In genomic region chr7:132793467-132793866, GRCm38 (mm10) we compare ENCODE assay signal across 9 mouse cellular contexts. TPM values are rescaled to one million over a fixed set of nuclear protein-coding genes. Genes with fewer than 3 reads are reported as not detected.
DNase-seq lines count a peak whose midpoint lies in the region; ATAC-seq and TF ChIP-seq lines count a peak whose summit lies in the region.
"Had no signal": no experiment of that assay in that cellular context is flagged by ENCODE, and none has a peak within 500 bp of the region (broad histone marks: within the 10 kb centered on the region; RNA-seq: fewer than 3 reads in every experiment).

No protein-coding gene starts in this region.

- no peaks in the 10 kb centered on the region for H3K9me3 ChIP-seq in hindbrain, postnatal 0 days (ENCODE audit: low read length)
- no peaks in the 10 kb centered on the region for H3K9me3 ChIP-seq in hindbrain, embryonic 12.5 days (replicated peaks)
- no peaks in the 10 kb centered on the region for H3K9me3 ChIP-seq in lung, embryonic 16.5 days (ENCODE audit: control insufficient read depth, low read length)
- H3K9me3 ChIP-seq in midbrain, postnatal 0 days (ENCODE audit: low read length), result no peaks in the 10 kb centered on the region
- H3K9me3 ChIP-seq: limb, embryonic 13.5 days had no signal

- 58% methylated on average over 6 of the region's 6 CpGs for WGBS in hindbrain, postnatal 0 days
- WGBS in hindbrain, embryonic 12.5 days, result 73% methylated on average over 6 of the region's 6 CpGs
- WGBS in lung, embryonic 16.5 days, result 57% methylated on average over 6 of the region's 6 CpGs
- 63% methylated on average over 6 of the region's 6 CpGs for WGBS in midbrain, postnatal 0 days

- H3K9ac ChIP-seq in hindbrain, postnatal 0 days (replicated peaks; ENCODE audit: low read length), result no peak overlapping the region
- no peak overlapping the region for H3K9ac ChIP-seq in hindbrain, embryonic 12.5 days
- no peak overlapping the region for H3K9ac ChIP-seq in lung, embryonic 16.5 days (ENCODE audit: low read length)
- H3K9ac ChIP-seq in midbrain, postnatal 0 days (replicated peaks; ENCODE audit: low read length, poor library complexity, severe bottlenecking), result no peak overlapping the region
- H3K9ac ChIP-seq: limb, embryonic 13.5 days had no signal

- no peaks in the 10 kb centered on the region for H3K36me3 ChIP-seq in hindbrain, postnatal 0 days (ENCODE audit: insufficient read depth, low read length)
- no peaks in the 10 kb centered on the region for H3K36me3 ChIP-seq in hindbrain, embryonic 12.5 days
- no peaks in the 10 kb centered on the region for H3K36me3 ChIP-seq in lung, embryonic 16.5 days (ENCODE audit: control insufficient read depth, insufficient read depth, low read length)
- H3K36me3 ChIP-seq in midbrain, postnatal 0 days (ENCODE audit: insufficient read depth, low read length), result no peaks in the 10 kb centered on the region

- peak; percentile 29; the same call in 1 of the 2 replicates for ATAC-seq in hindbrain, postnatal 0 days
- no peak for ATAC-seq in hindbrain, embryonic 12.5 days (ENCODE audit: low FRiP score)
- no peak for ATAC-seq in lung, embryonic 16.5 days (ENCODE audit: low read depth)
- peak; percentile 16 for ATAC-seq in megakaryocyte progenitor cell, adult 5-6 weeks (replicated peaks; ENCODE audit: poor library complexity)
- no peak for ATAC-seq in midbrain, postnatal 0 days (ENCODE audit: low FRiP score)

- no peaks in the 10 kb centered on the region; the same call in 1 of the 2 replicates for H3K4me1 ChIP-seq in hindbrain, postnatal 0 days (ENCODE audit: insufficient read depth, low read length)
- H3K4me1 ChIP-seq in hindbrain, embryonic 12.5 days, result peaks cover 24% of the 10 kb centered on the region
- peaks cover 17% of the 10 kb centered on the region for H3K4me1 ChIP-seq in lung, embryonic 16.5 days (replicated peaks; ENCODE audit: control insufficient read depth, insufficient read depth, low read length)
- H3K4me1 ChIP-seq in midbrain, postnatal 0 days (ENCODE audit: insufficient read depth, low read length), result peaks cover 4% of the 10 kb centered on the region; the same call in 1 of the 2 replicates

- TF ChIP-seq CTCF in hindbrain, postnatal 0 days (IDR thresholded peaks at IDR 0.05; ENCODE audit: low read depth), result no peak
- TF ChIP-seq CTCF in midbrain, postnatal 0 days (IDR thresholded peaks at IDR 0.05), result no peak

- no peaks in the 10 kb centered on the region for H3K27me3 ChIP-seq in hindbrain, postnatal 0 days (ENCODE audit: insufficient read depth, low read length)
- no peaks in the 10 kb centered on the region for H3K27me3 ChIP-seq in hindbrain, embryonic 12.5 days
- H3K27me3 ChIP-seq in lung, embryonic 16.5 days (ENCODE audit: control insufficient read depth, insufficient read depth, low read depth, low read length), result no peaks in the 10 kb centered on the region
- H3K27me3 ChIP-seq in midbrain, postnatal 0 days (ENCODE audit: insufficient read depth, low read length), result no peaks in the 10 kb centered on the region
- H3K27me3 ChIP-seq: limb, embryonic 13.5 days had no signal

- H3K27ac ChIP-seq in hindbrain, postnatal 0 days, result no peak overlapping the region
- H3K27ac ChIP-seq in hindbrain, embryonic 12.5 days, result no peak overlapping the region
- H3K27ac ChIP-seq in lung, embryonic 16.5 days (ENCODE audit: low read length), result 0 out of 2 replicates have a peak overlapping the region, but pooled peaks have one; percentile 18
- no peak overlapping the region for H3K27ac ChIP-seq in midbrain, postnatal 0 days (ENCODE audit: low read depth, low read length)
- H3K27ac ChIP-seq: limb, embryonic 13.5 days had no signal

- no peak for DNase-seq in hindbrain, postnatal 0 days (ENCODE audit: low spot score)
- DNase-seq in lung, postnatal 4 days, result no peak
- DNase-seq in induced T-regulatory cell, adult 2 months (ENCODE audit: low read depth), result peak; percentile 54
- no peak for DNase-seq in midbrain, postnatal 0 days (ENCODE audit: low spot score)
- DNase-seq: gastrocnemius, postnatal 25 days had no signal

- no peak overlapping the region for H3K4me3 ChIP-seq in hindbrain, postnatal 0 days (ENCODE audit: low read length)
- H3K4me3 ChIP-seq in hindbrain, embryonic 12.5 days, result no peak overlapping the region
- H3K4me3 ChIP-seq in lung, embryonic 16.5 days (ENCODE audit: low read length), result no peak overlapping the region
- no peak overlapping the region for H3K4me3 ChIP-seq in midbrain, postnatal 0 days (ENCODE audit: low read depth, low read length)
- H3K4me3 ChIP-seq: limb, embryonic 13.5 days had no signal

- no peak overlapping the region for H3K4me2 ChIP-seq in hindbrain, postnatal 0 days (ENCODE audit: low read depth, low read length)
- H3K4me2 ChIP-seq in hindbrain, embryonic 12.5 days (replicated peaks), result no peak overlapping the region
- H3K4me2 ChIP-seq in lung, embryonic 16.5 days (ENCODE audit: low read depth, low read length), result no peak overlapping the region
- H3K4me2 ChIP-seq in midbrain, postnatal 0 days (ENCODE audit: low read depth, low read length, poor library complexity, severe bottlenecking), result no peak overlapping the region
- H3K4me2 ChIP-seq: limb, embryonic 13.5 days had no signal

RNA-seq across cellular contexts. Expression of gene Fam53b, which starts 20.2 kb away (rescaled TPM):
- 20.9 and 21.0 TPM in 2 replicates for total RNA-seq in hindbrain, postnatal 0 days (2014; rRNA removed)
- 10.2 and 12.9 TPM in 2 replicates for polyA plus RNA-seq in hindbrain, postnatal 0 days (2015; fragmentation: Nextera tagmentation; extraction: Ambion mirVana)
- 22.7 and 25.3 TPM in 2 replicates for polyA plus RNA-seq in hindbrain, embryonic 12.5 days (2016; fragmentation: Nextera tagmentation; extraction: Ambion mirVana)
- polyA plus RNA-seq in lung, embryonic 16.5 days (2015; fragmentation: Nextera tagmentation; extraction: Ambion mirVana), result 33.5 and 36.0 TPM in 2 replicates
- total RNA-seq in megakaryocyte progenitor cell, adult 5-6 weeks (2015), result 16.0 and 21.5 TPM in 2 replicates
- 12.2 and 15.9 TPM in 2 replicates for total RNA-seq in megakaryocyte progenitor cell, adult 5-6 weeks (2017)
- total RNA-seq in midbrain, postnatal 0 days (2014; rRNA removed), result 8.0 and 17.3 TPM in 2 replicates
- polyA plus RNA-seq in midbrain, postnatal 0 days (2015; fragmentation: Nextera tagmentation; extraction: Ambion mirVana), result 7.3 and 9.4 TPM in 2 replicates

RNA-seq across cellular contexts. Expression of gene Eef1akmt2, which starts 59.0 kb away (rescaled TPM):
- 22.5 and 34.0 TPM in 2 replicates for total RNA-seq in hindbrain, postnatal 0 days (2014; rRNA removed)
- 76.7 and 78.2 TPM in 2 replicates for polyA plus RNA-seq in hindbrain, postnatal 0 days (2015; fragmentation: Nextera tagmentation; extraction: Ambion mirVana)
- 75.0 and 87.3 TPM in 2 replicates for polyA plus RNA-seq in hindbrain, embryonic 12.5 days (2016; fragmentation: Nextera tagmentation; extraction: Ambion mirVana)
- polyA plus RNA-seq in lung, embryonic 16.5 days (2015; fragmentation: Nextera tagmentation; extraction: Ambion mirVana), result 56.3 and 60.4 TPM in 2 replicates
- total RNA-seq in megakaryocyte progenitor cell, adult 5-6 weeks (2015), result 27.3 and 38.6 TPM in 2 replicates
- 48.3 and 48.9 TPM in 2 replicates for total RNA-seq in megakaryocyte progenitor cell, adult 5-6 weeks (2017)
- total RNA-seq in midbrain, postnatal 0 days (2014; rRNA removed), result 52.1 and 62.1 TPM in 2 replicates
- polyA plus RNA-seq in midbrain, postnatal 0 days (2015; fragmentation: Nextera tagmentation; extraction: Ambion mirVana), result 80.1 and 84.2 TPM in 2 replicates

Comparison
In these comparisons a context has a peak if more than half of its experiments do, and no peak if none do; other contexts are left out.
1. ATAC-seq: peak in hindbrain, postnatal 0 days (single experiment) and megakaryocyte progenitor cell, adult 5-6 weeks (single experiment); none in hindbrain, embryonic 12.5 days (single experiment), lung, embryonic 16.5 days (single experiment) and midbrain, postnatal 0 days (single experiment).